Mouse (Mus musculus): ENCODE measurements at regions not wholly inside any gene's neighbourhood (a gene's known extent, or its start where the extent isn't known, plus 50 kb on each side); places are given as distances from the start of the nearest gene placed in this dataset.

DNA sequence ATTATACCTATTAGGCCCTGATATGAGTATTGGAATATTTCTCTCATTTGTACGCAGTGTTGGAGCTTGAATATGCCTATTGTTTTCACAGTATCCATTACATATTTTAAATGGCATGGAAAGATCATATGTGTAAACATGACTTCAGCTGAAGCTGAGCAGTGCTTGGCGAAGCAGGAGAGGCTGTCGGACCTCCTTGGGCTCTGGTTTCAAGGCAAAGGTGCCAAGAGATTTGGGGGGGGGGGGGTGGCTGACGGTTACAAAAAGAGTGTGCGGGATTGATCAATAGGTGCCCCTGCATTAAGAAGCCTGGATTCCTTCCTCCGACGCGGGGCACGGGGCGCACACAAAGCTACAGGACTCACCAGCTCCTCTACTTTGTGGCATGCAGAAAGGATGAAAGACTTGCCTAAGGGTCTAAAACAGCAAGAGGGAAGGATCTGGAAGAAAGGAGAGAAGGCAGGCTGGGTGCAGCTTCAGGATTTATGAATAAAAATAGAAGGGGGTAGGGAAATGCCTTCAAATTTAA, 2381.9 kb upstream of the Gm7489 start:
- DNase-seq (ENCODE audit: low spot score) (no peak), ATAC-seq (replicated peaks; ENCODE audit: low FRiP score) (no peak)
- no peak overlapping the region for H3K9ac ChIP-seq (ENCODE audit: low read depth, low read length)
- H3K9me3 ChIP-seq (ENCODE audit: control insufficient read depth, low read length) = no peaks in the 10 kb centered on the region
- no peak overlapping the region for H3K27ac ChIP-seq (ENCODE audit: low read depth, low read length)
- no peaks in the 10 kb centered on the region for H3K36me3 ChIP-seq (ENCODE audit: control insufficient read depth, insufficient read depth, low read length)
- no peak overlapping the region for H3K4me3 ChIP-seq (ENCODE audit: low read depth, low read length)
- H3K4me2 ChIP-seq = no peak overlapping the region
- no peaks in the 10 kb centered on the region for H3K27me3 ChIP-seq (replicated peaks; ENCODE audit: control insufficient read depth, insufficient read depth, low read length)
- 66% methylated on average over 10 of the region's 10 CpGs for WGBS
- H3K4me1 ChIP-seq (replicated peaks; ENCODE audit: control insufficient read depth, insufficient read depth, low read length) = no peaks in the 10 kb centered on the region

DNA sequence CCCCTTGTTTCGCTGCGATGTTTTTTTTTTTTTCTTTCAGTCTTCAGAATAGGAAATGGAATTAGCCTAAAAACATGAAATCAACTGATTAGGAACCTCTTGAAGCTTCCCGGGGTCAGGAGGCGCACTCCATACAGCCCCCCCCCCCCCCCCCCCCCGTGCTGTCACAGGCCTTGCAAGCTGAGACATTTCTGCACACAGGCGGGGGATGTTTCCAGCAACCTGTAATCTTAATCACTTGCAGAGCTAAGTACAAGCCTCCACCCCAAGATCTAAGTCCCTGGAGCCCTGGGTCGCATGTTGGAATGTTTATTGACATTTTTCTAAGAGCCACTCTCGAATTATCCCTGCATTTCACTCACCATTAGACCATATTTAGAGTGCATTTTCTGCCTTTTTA, 2381.4 kb upstream of the Gm7489 start:
- no peak overlapping the region for H3K9ac ChIP-seq (ENCODE audit: low read depth, low read length)
- H3K36me3 ChIP-seq (ENCODE audit: control insufficient read depth, insufficient read depth, low read length) = no peaks in the 10 kb centered on the region
- H3K9me3 ChIP-seq (ENCODE audit: control insufficient read depth, low read length) = no peaks in the 10 kb centered on the region
- 46% methylated on average over 8 of the region's 8 CpGs for WGBS
- DNase-seq (ENCODE audit: low spot score) (no peak), ATAC-seq (replicated peaks; ENCODE audit: low FRiP score) (no peak)
- no peak overlapping the region for H3K4me3 ChIP-seq (ENCODE audit: low read depth, low read length)
- no peaks in the 10 kb centered on the region for H3K27me3 ChIP-seq (replicated peaks; ENCODE audit: control insufficient read depth, insufficient read depth, low read length)
- H3K4me2 ChIP-seq = no peak overlapping the region
- no peaks in the 10 kb centered on the region for H3K4me1 ChIP-seq (replicated peaks; ENCODE audit: control insufficient read depth, insufficient read depth, low read length)
- no peak overlapping the region for H3K27ac ChIP-seq (ENCODE audit: low read depth, low read length)

DNA sequence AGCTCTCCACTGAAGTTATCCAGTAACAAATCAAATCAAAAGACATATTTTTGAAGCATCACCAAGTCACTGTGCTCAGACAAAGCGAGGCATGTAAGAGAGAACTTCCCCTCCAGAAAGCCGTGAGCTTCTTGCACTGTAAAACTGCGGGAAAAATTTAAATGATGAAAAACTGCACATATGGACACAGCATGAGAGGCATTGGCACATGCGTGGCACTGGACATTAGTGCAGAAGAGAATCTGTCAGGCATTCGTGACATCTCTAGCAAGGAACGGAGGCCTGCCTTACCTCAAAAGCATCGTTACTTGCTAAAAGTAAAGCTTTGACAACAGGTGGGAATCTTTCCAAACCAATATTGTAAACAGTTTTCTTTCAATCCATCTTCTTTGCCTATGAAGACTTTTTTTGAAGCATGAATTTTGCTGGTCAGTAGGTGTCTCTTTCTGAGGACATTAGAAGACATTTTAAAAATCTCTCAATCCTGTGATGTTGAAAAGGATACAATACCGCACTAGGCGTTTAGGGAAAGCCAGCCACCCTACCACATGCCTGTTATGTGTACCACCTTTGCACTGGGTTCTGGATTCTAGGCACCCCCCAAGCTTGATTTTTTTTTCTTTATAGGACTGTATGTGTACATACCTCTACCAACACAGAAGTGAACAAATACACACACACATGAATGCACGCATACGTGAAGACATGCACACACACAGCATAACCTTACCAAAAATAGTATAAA, 2380.5 kb upstream of the Gm7489 start:
- Histone ChIP-seq H3K36me3 (ENCODE audit: control insufficient read depth, insufficient read depth, low read length) (no peaks in the 10 kb centered on the region), H3K4me2 (no peak overlapping the region), H3K9me3 (ENCODE audit: control insufficient read depth, low read length) (no peaks in the 10 kb centered on the region), H3K27me3 (replicated peaks; ENCODE audit: control insufficient read depth, insufficient read depth, low read length) (no peaks in the 10 kb centered on the region), H3K4me1 (replicated peaks; ENCODE audit: control insufficient read depth, insufficient read depth, low read length) (no peaks in the 10 kb centered on the region), H3K4me3 (ENCODE audit: low read depth, low read length) (no peak overlapping the region), H3K9ac (ENCODE audit: low read depth, low read length) (no peak overlapping the region), H3K27ac (ENCODE audit: low read depth, low read length) (no peak overlapping the region)
- 81% methylated on average over 11 of the region's 11 CpGs for WGBS
- no peak for DNase-seq (ENCODE audit: low spot score)
- no peak for ATAC-seq (replicated peaks; ENCODE audit: low FRiP score)

DNA sequence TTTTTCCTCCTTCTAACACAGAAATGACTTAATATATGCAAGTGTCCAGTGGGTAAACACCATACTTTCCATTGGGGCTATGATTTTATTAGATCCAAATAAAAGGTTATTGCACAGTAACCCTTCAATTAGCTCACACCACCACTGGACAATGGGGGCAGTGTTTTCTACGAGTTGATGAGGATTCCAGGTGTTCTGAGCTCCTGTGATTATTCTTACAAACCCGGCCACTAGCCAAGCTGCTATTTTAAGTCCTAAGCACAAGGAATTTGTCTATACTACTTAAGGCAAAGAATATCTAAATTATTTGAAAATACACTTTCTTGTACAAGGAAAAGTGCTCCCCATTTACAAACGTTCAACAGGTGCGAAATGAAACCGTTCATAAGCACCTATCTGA, 2379.9 kb upstream of the Gm7489 start:
- Histone ChIP-seq H3K27ac (ENCODE audit: low read depth, low read length) (no peak overlapping the region), H3K4me3 (ENCODE audit: low read depth, low read length) (no peak overlapping the region), H3K36me3 (ENCODE audit: control insufficient read depth, insufficient read depth, low read length) (no peaks in the 10 kb centered on the region), H3K4me1 (replicated peaks; ENCODE audit: control insufficient read depth, insufficient read depth, low read length) (no peaks in the 10 kb centered on the region), H3K9me3 (ENCODE audit: control insufficient read depth, low read length) (no peaks in the 10 kb centered on the region), H3K4me2 (no peak overlapping the region), H3K27me3 (replicated peaks; ENCODE audit: control insufficient read depth, insufficient read depth, low read length) (no peaks in the 10 kb centered on the region), H3K9ac (ENCODE audit: low read depth, low read length) (no peak overlapping the region)
- no peak for DNase-seq (ENCODE audit: low spot score)
- whole genome bisulfite sequencing = 77% methylated on average over 5 of the region's 5 CpGs
- ATAC-seq (replicated peaks; ENCODE audit: low FRiP score) = no peak

DNA sequence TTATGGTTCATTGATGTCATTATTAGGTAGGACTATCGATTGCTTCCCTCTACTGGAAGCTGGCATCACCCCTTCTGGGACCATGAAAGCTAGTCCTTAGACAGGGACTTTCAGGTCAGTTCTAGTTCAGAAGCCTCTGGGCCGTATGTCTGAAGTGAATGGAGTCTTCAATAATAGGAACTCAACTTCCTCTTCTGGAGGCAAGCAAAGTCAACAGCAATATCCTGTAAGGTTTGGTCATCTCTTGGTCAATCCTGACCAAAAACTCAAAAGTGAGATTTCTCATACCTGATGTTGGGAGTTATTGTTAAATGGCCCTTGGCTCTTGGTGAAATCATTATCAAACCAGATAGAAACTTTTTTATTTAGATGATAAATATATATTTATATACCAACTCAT, 2377.6 kb upstream of the Gm7489 start:
- Histone ChIP-seq H3K4me2 (no peak overlapping the region), H3K4me3 (ENCODE audit: low read depth, low read length) (no peak overlapping the region), H3K36me3 (ENCODE audit: control insufficient read depth, insufficient read depth, low read length) (no peaks in the 10 kb centered on the region), H3K27me3 (replicated peaks; ENCODE audit: control insufficient read depth, insufficient read depth, low read length) (no peaks in the 10 kb centered on the region), H3K4me1 (replicated peaks; ENCODE audit: control insufficient read depth, insufficient read depth, low read length) (no peaks in the 10 kb centered on the region), H3K27ac (ENCODE audit: low read depth, low read length) (no peak overlapping the region), H3K9ac (ENCODE audit: low read depth, low read length) (no peak overlapping the region), H3K9me3 (ENCODE audit: control insufficient read depth, low read length) (no peaks in the 10 kb centered on the region)
- DNase-seq (ENCODE audit: low spot score) (no peak), ATAC-seq (replicated peaks; ENCODE audit: low FRiP score) (no peak)
- 66% methylated on average over 2 of the region's 2 CpGs for WGBS

DNA sequence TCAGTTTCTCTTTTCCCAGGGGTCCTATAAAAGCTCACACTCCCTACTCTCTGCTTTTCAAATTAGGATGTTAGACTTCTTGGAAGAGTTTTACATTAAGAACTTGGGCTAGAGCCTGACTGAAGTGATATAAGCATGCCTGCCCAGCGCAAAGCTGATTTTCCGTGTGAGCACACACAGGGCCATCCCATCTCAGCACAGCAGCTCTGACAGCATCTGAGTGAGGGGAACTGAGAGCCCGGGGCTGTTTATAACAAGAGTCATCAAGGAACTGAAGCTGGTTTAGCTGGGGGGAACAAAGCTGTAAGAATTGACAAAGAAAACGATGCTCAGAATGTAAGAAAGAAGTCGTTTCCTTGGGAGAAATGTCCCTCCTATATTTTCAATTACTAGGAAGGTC, 2373.4 kb upstream of the Gm7489 start:
- ATAC-seq (replicated peaks; ENCODE audit: low FRiP score) = no peak
- Histone ChIP-seq H3K4me2 (no peak overlapping the region), H3K4me1 (replicated peaks; ENCODE audit: control insufficient read depth, insufficient read depth, low read length) (no peaks in the 10 kb centered on the region), H3K9ac (ENCODE audit: low read depth, low read length) (no peak overlapping the region), H3K36me3 (ENCODE audit: control insufficient read depth, insufficient read depth, low read length) (no peaks in the 10 kb centered on the region), H3K4me3 (ENCODE audit: low read depth, low read length) (no peak overlapping the region), H3K27ac (ENCODE audit: low read depth, low read length) (no peak overlapping the region), H3K9me3 (ENCODE audit: control insufficient read depth, low read length) (no peaks in the 10 kb centered on the region), H3K27me3 (replicated peaks; ENCODE audit: control insufficient read depth, insufficient read depth, low read length) (no peaks in the 10 kb centered on the region)
- no peak for DNase-seq (ENCODE audit: low spot score)
- 58% methylated on average over 5 of the region's 5 CpGs for WGBS

DNA sequence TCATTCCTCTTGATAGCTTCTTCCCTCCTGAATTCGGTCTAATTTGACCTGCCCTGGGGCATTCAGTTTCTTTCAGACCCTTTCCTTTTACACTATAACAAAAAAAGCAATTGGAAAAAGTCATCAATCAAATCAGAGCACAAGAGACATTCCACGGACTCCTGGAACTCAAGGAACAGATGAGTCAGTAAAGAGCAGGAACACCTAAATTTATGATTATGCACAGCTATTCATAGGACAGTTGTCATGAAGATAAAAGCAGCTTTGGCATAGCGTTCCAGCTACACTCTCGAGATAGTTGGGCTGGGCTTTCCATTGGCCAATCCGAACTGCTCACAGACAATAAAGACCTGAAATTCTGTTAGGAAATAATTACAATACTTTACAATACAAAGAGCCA, 2348.4 kb upstream of the Gm7489 start:
- H3K4me1 ChIP-seq (replicated peaks; ENCODE audit: control insufficient read depth, insufficient read depth, low read length) = no peaks in the 10 kb centered on the region
- no peaks in the 10 kb centered on the region for H3K27me3 ChIP-seq (replicated peaks; ENCODE audit: control insufficient read depth, insufficient read depth, low read length)
- H3K4me3 ChIP-seq (ENCODE audit: low read depth, low read length) = no peak overlapping the region
- H3K9ac ChIP-seq (ENCODE audit: low read depth, low read length) = no peak overlapping the region
- no peak overlapping the region for H3K27ac ChIP-seq (ENCODE audit: low read depth, low read length)
- ATAC-seq (replicated peaks; ENCODE audit: low FRiP score) (no peak), DNase-seq (ENCODE audit: low spot score) (no peak)
- no peak overlapping the region for H3K4me2 ChIP-seq
- WGBS = 61% methylated on average over 5 of the region's 5 CpGs
- H3K9me3 ChIP-seq (ENCODE audit: control insufficient read depth, low read length) = no peaks in the 10 kb centered on the region
- no peaks in the 10 kb centered on the region for H3K36me3 ChIP-seq (ENCODE audit: control insufficient read depth, insufficient read depth, low read length)

DNA sequence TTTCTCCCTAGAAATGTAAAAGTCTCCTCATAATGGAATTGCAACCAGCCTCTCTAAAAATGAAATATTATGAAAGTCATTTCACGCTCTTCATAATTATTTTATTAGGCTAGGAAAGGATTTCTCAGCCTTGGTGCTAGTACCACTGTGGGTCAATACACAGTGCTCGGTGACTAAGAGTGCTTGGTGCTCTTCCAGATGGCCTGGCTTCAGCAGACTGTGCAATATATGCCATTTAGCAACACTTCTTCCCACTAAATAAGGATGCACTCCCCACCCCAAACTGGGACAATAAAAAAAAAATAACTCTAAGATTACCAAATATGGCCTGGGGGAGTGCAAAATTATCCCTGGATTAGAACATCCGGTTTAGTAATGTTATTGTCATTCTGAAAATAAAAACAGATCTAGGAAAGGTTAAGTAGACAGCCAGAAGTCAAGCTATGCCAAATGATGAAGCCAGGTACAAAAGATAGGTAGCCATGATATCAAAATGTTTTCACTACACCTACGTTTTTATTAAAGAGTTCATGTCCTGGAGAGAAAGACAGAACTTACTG, 2333.4 kb upstream of the Gm7489 start:
- Histone ChIP-seq H3K27me3 (replicated peaks; ENCODE audit: control insufficient read depth, insufficient read depth, low read length) (no peaks in the 10 kb centered on the region), H3K4me2 (no peak overlapping the region), H3K9ac (ENCODE audit: low read depth, low read length) (no peak overlapping the region), H3K9me3 (ENCODE audit: control insufficient read depth, low read length) (no peaks in the 10 kb centered on the region), H3K4me3 (ENCODE audit: low read depth, low read length) (no peak overlapping the region), H3K36me3 (ENCODE audit: control insufficient read depth, insufficient read depth, low read length) (no peaks in the 10 kb centered on the region), H3K27ac (ENCODE audit: low read depth, low read length) (no peak overlapping the region), H3K4me1 (replicated peaks; ENCODE audit: control insufficient read depth, insufficient read depth, low read length) (no peaks in the 10 kb centered on the region)
- WGBS = 71% methylated on average over 4 of the region's 4 CpGs
- no peak for ATAC-seq (replicated peaks; ENCODE audit: low FRiP score)
- no peak for DNase-seq (ENCODE audit: low spot score)

DNA sequence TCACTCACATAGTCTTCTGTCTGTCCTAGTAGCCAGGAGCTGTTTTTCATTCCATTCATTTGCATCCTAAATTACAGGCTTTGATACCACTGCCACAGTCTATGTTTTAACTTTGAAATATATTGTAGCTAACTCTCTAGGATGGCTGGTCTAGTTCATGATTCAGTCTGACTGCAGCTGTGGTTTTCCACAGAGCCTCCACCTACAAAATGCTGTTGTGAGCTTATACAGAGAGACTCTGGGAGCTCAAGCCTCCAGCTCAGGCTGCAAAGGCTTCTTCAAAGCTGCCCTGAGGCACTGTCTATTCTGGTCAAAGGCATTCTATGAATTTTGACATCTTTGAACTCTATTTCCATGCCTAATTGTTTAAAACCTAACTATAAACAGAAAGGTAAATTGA, 2326.5 kb upstream of the Gm7489 start:
- no peak overlapping the region for H3K27ac ChIP-seq (ENCODE audit: low read depth, low read length)
- no peaks in the 10 kb centered on the region for H3K36me3 ChIP-seq (ENCODE audit: control insufficient read depth, insufficient read depth, low read length)
- no peaks in the 10 kb centered on the region for H3K27me3 ChIP-seq (replicated peaks; ENCODE audit: control insufficient read depth, insufficient read depth, low read length)
- no peaks in the 10 kb centered on the region for H3K4me1 ChIP-seq (replicated peaks; ENCODE audit: control insufficient read depth, insufficient read depth, low read length)
- DNase-seq (ENCODE audit: low spot score) (no peak), ATAC-seq (replicated peaks; ENCODE audit: low FRiP score) (no peak)
- H3K4me2 ChIP-seq = no peak overlapping the region
- H3K4me3 ChIP-seq (ENCODE audit: low read depth, low read length) = no peak overlapping the region
- H3K9me3 ChIP-seq (ENCODE audit: control insufficient read depth, low read length) = no peaks in the 10 kb centered on the region
- no peak overlapping the region for H3K9ac ChIP-seq (ENCODE audit: low read depth, low read length)

Data from liver, embryonic 11.5 days (tissue).